8 mouse cellular contexts compared by ENCODE assay signal in genomic region chrX:51016926-51017325, GRCm38 (mm10). TPM values are rescaled to one million over a fixed set of nuclear protein-coding genes. Genes with fewer than 3 reads are reported as not detected.
DNase-seq lines count a peak whose midpoint lies in the region; ATAC-seq lines count a peak whose summit lies in the region.

No protein-coding gene starts in this region.

- no peak for ATAC-seq in cerebellum, adult (ENCODE audit: insufficient number of reproducible peaks, low FRiP score, low TSS enrichment)
- ATAC-seq in intestine, embryonic 16.5 days = no peak
- no peak for ATAC-seq in midbrain, embryonic 13.5 days

- intact Hi-C loops in gastrocnemius, postnatal 36 days (cut with DNase I) = no loop called here
- intact Hi-C loops in left cerebral cortex, postnatal 36 days (cut with DNase I) = no loop called here

- peaks cover 18% of the 10 kb centered on the region for H3K36me3 ChIP-seq in embryonic facial prominence, embryonic 10.5 days (replicated peaks)
- H3K36me3 ChIP-seq in intestine, embryonic 16.5 days (ENCODE audit: control insufficient read depth, insufficient read depth, low read length) = no peaks in the 10 kb centered on the region
- H3K36me3 ChIP-seq in midbrain, embryonic 13.5 days = peaks cover 4% of the 10 kb centered on the region; the same call in 1 of the 2 replicates

- peak overlapping the region; percentile 65; the same call in 1 of the 2 replicates for H3K9ac ChIP-seq in intestine, embryonic 16.5 days (ENCODE audit: low read depth, low read length)
- H3K9ac ChIP-seq in midbrain, embryonic 13.5 days (replicated peaks) = peak overlapping the region; percentile 46; the same call in 1 of the 2 replicates

- H3K27me3 ChIP-seq in embryonic facial prominence, embryonic 10.5 days (replicated peaks; ENCODE audit: low read depth, poor library complexity, severe bottlenecking) = no peaks in the 10 kb centered on the region
- H3K27me3 ChIP-seq in intestine, embryonic 16.5 days (replicated peaks; ENCODE audit: control insufficient read depth, insufficient read depth, low read length) = no peaks in the 10 kb centered on the region
- H3K27me3 ChIP-seq in midbrain, embryonic 13.5 days = no peaks in the 10 kb centered on the region

- H3K4me1 ChIP-seq in embryonic facial prominence, embryonic 10.5 days = 0 out of 2 replicates have a peak, but pooled peaks cover 3% of the 10 kb centered on the region
- 0 out of 2 replicates have a peak, but pooled peaks cover 3% of the 10 kb centered on the region for H3K4me1 ChIP-seq in intestine, embryonic 16.5 days (ENCODE audit: control insufficient read depth, insufficient read depth, low read length)
- H3K4me1 ChIP-seq in midbrain, embryonic 13.5 days (replicated peaks) = peaks cover 27% of the 10 kb centered on the region

- H3K27ac ChIP-seq in embryonic facial prominence, embryonic 10.5 days (replicated peaks) = peak overlapping the region; percentile 96
- H3K27ac ChIP-seq in intestine, embryonic 16.5 days (ENCODE audit: low read length) = no peak overlapping the region
- no peak overlapping the region for H3K27ac ChIP-seq in midbrain, embryonic 13.5 days

- H3K4me2 ChIP-seq in intestine, embryonic 16.5 days (ENCODE audit: low read depth, low read length) = peak overlapping the region; percentile 51
- peak overlapping the region; percentile 64 for H3K4me2 ChIP-seq in midbrain, embryonic 13.5 days (replicated peaks)

- WGBS in embryonic facial prominence, embryonic 10.5 days = 30% methylated on average over 12 of the region's 12 CpGs
- 20% methylated on average over 12 of the region's 12 CpGs for WGBS in intestine, embryonic 16.5 days
- WGBS in midbrain, embryonic 13.5 days = 36% methylated on average over 12 of the region's 12 CpGs

- no peaks in the 10 kb centered on the region for H3K9me3 ChIP-seq in embryonic facial prominence, embryonic 10.5 days
- H3K9me3 ChIP-seq in intestine, embryonic 16.5 days (ENCODE audit: control insufficient read depth, low read length) = no peaks in the 10 kb centered on the region
- no peaks in the 10 kb centered on the region for H3K9me3 ChIP-seq in midbrain, embryonic 13.5 days

- peak; percentile 2 for DNase-seq in cerebellum, adult 11-12 months
- peak; percentile 1 for DNase-seq in 3134 (ENCODE audit: extremely low read depth, insufficient read length, low spot score)
- peak; percentile 9 for DNase-seq in embryonic facial prominence, embryonic 10.5 days (ENCODE audit: low spot score)
- no peak for DNase-seq in gastrocnemius, postnatal 36 days
- no peak for DNase-seq in left cerebral cortex, postnatal 36 days (ENCODE audit: low spot score in 2 of 2)

- peak overlapping the region; percentile 65 for H3K4me3 ChIP-seq in embryonic facial prominence, embryonic 10.5 days
- H3K4me3 ChIP-seq in intestine, embryonic 16.5 days (ENCODE audit: low read length) = peak overlapping the region; percentile 56
- peak overlapping the region; percentile 52 for H3K4me3 ChIP-seq in midbrain, embryonic 13.5 days (replicated peaks)

RNA-seq across cellular contexts. Expression of gene Rap2c, which starts 0.9 kb away (rescaled TPM):
- 38.6 and 39.3 TPM in 2 replicates for polyA plus RNA-seq in embryonic facial prominence, embryonic 10.5 days (2016; fragmentation: Nextera tagmentation; extraction: Ambion mirVana)
- 15.5 and 17.3 TPM in 2 replicates for polyA plus RNA-seq in intestine, embryonic 16.5 days (2015; fragmentation: Nextera tagmentation; extraction: Ambion mirVana)
- polyA plus RNA-seq in midbrain, embryonic 13.5 days (2015; fragmentation: Nextera tagmentation; extraction: Ambion mirVana) = 18.3 and 18.4 TPM in 2 replicates
- total RNA-seq in gastrocnemius, postnatal 36 days (2021) = 10 to 100 TPM; 20.6 to 21.0 TPM
- 10 to 100 TPM; 24.8 to 25.8 TPM for total RNA-seq in left cerebral cortex, postnatal 36 days (2021)

Comparison
In these comparisons a context has a peak if more than half of its experiments do, and no peak if none do; other contexts are left out.
1. DNase-seq: peak in cerebellum, adult 11-12 months (single experiment), 3134 (single experiment) and embryonic facial prominence, embryonic 10.5 days (single experiment); none in gastrocnemius, postnatal 36 days (0 of 2) and left cerebral cortex, postnatal 36 days (0 of 2).
2. Peak in every context shown above with its lines, with median percentiles within 50 percentile points of each other: H3K4me3 ChIP-seq.